Mouse (Mus musculus) limb, embryonic 15.5 days (tissue): ENCODE data around the gene Zfp518b. TPM values are rescaled to one million over a fixed set of nuclear protein-coding genes. Genes with fewer than 3 reads are reported as not detected.
A peak's percentile ranks its signal among the peaks of the same experiment; 100 is the strongest.

Experiments used
- ATAC-seq: fragments of 200-750 bp; cut with Nextera tagmentation; 2 replicates; pipeline ENCODE4 v1.8.0; 2017; ENCODE audit warnings: low read depth, moderate TSS enrichment; ENCODE audit not compliant: insufficient number of reproducible peaks, low FRiP score, low TSS enrichment
- H3K27ac ChIP-seq: fragments of 300-500 bp; sonication (generic); 2 replicates; pipeline ENCODE4 v1.5.1; 2015; ENCODE audit warnings: moderate library complexity, mild to moderate bottlenecking, inconsistent platforms
- H3K27me3 ChIP-seq: fragments of 300-500 bp; sonication (generic); 2 replicates; pipeline ENCODE4 v1.6.1; 2015; ENCODE audit warnings: inconsistent platforms
- H3K36me3 ChIP-seq: fragments of 300-500 bp; sonication (generic); 2 replicates; pipeline ENCODE4 v1.6.1; 2015; ENCODE audit warnings: inconsistent platforms
- H3K4me1 ChIP-seq: fragments of 300-500 bp; sonication (generic); 2 replicates; pipeline ENCODE4 v1.6.1; 2015; ENCODE audit warnings: inconsistent platforms
- H3K4me2 ChIP-seq: fragments of 300-500 bp; sonication (generic); 2 replicates; pipeline ENCODE4 v1.6.1; 2015; ENCODE audit warnings: mild to moderate bottlenecking, inconsistent platforms
- H3K4me3 ChIP-seq: fragments of 300-500 bp; sonication (generic); 2 replicates; pipeline ENCODE4 v1.5.1; 2015; ENCODE audit warnings: mild to moderate bottlenecking, inconsistent platforms
- H3K9ac ChIP-seq: fragments of 300-500 bp; sonication (generic); 2 replicates; pipeline ENCODE4 v1.6.1; 2015; ENCODE audit warnings: inconsistent platforms
- H3K9me3 ChIP-seq: fragments of 300-500 bp; sonication (generic); 2 replicates; pipeline ENCODE4 v1.6.1; 2016; ENCODE audit warnings: inconsistent platforms
- WGBS: fragments of 180-500 bp; shearing (Covaris S2); methylation state at CpG from one replicate; pipeline ENCODE4 v1.1.7; 2015; 5-methylcytosine and 5-hydroxymethylcytosine counted together
- polyA plus RNA-seq: library from polyadenylated mRNA; unstranded; fragments of >200 nt; fragmentation: Nextera tagmentation; extraction: Ambion mirVana; gene quantifications from 2 replicates; pipeline ENCODE4 v1.2.1, GENCODE M21; 2015

Gene Zfp518b
- polyA plus RNA-seq: 17.5 and 17.6 TPM in 2 replicates

GRCm38 (mm10) chr5:38684164-38684911 is at the start of gene Zfp518b:
Zfp518b (minus strand) TSS chr5:38684826.
- WGBS: under 1% methylated on average over 87 of the region's 89 CpGs
- peak; percentile 84 for ATAC-seq

GRCm38 (mm10) chr5:38708940-38709581 is 24.4 kb upstream of the Zfp518b start:
- WGBS: 68% methylated on average over 11 of the region's 11 CpGs

More at GRCm38 (mm10) chr5:38684164-38684911, at the start of gene Zfp518b:
- peak within 1 kb of the TSS; percentile 81 for H3K9ac ChIP-seq
- H3K27me3 ChIP-seq: no peaks in the 10 kb centered on the region
- peak within 1 kb of the TSS; percentile 86 for H3K27ac ChIP-seq
- 0 out of 2 replicates have a peak, but pooled peaks cover 10% of the 10 kb centered on the region for H3K4me1 ChIP-seq
- peaks cover 37% of the 10 kb centered on the region for H3K36me3 ChIP-seq
- H3K4me3 ChIP-seq: peak within 1 kb of the TSS; percentile 88
- H3K9me3 ChIP-seq: no peaks in the 10 kb centered on the region
- H3K4me2 ChIP-seq: peak within 1 kb of the TSS; percentile 82

GRCm38 (mm10) chr5:38707364-38708075 is 22.9 kb upstream of the Zfp518b start:
- no peaks in the 10 kb centered on the region for H3K9me3 ChIP-seq
- H3K27ac ChIP-seq: no peak overlapping the region
- WGBS: 79% methylated on average over 7 of the region's 7 CpGs
- no peak overlapping the region for H3K4me3 ChIP-seq
- no peaks in the 10 kb centered on the region for H3K36me3 ChIP-seq
- H3K27me3 ChIP-seq: no peaks in the 10 kb centered on the region
- ATAC-seq: no peak
- no peaks in the 10 kb centered on the region for H3K4me1 ChIP-seq
- H3K9ac ChIP-seq: no peak overlapping the region
- H3K4me2 ChIP-seq: no peak overlapping the region

More at GRCm38 (mm10) chr5:38708940-38709581, 24.4 kb upstream of the Zfp518b start:
- H3K27me3 ChIP-seq: no peaks in the 10 kb centered on the region
- no peaks in the 10 kb centered on the region for H3K36me3 ChIP-seq
- no peak overlapping the region for H3K9ac ChIP-seq
- no peak for ATAC-seq
- no peak overlapping the region for H3K4me3 ChIP-seq
- no peak overlapping the region for H3K27ac ChIP-seq
- H3K4me2 ChIP-seq: no peak overlapping the region
- H3K9me3 ChIP-seq: no peaks in the 10 kb centered on the region
- H3K4me1 ChIP-seq: no peaks in the 10 kb centered on the region

- WGBS: 87% methylated on average over 6 of the region's 6 CpGs
- Histone ChIP-seq H3K27ac (no peak overlapping the region), H3K27me3 (no peaks in the 10 kb centered on the region), H3K9me3 (no peaks in the 10 kb centered on the region), H3K4me2 (no peak overlapping the region), H3K4me3 (no peak overlapping the region), H3K4me1 (no peaks in the 10 kb centered on the region), H3K36me3 (no peaks in the 10 kb centered on the region), H3K9ac (no peak overlapping the region)
- ATAC-seq: no peak
Measured at GRCm38 (mm10) chr5:38702941-38703340, 18.3 kb upstream of the Zfp518b start.

GRCm38 (mm10) chr5:38702091-38702490 is 17.5 kb upstream of the Zfp518b start:
- H3K9ac ChIP-seq: no peak overlapping the region
- H3K9me3 ChIP-seq: no peaks in the 10 kb centered on the region
- no peak overlapping the region for H3K4me2 ChIP-seq
- H3K4me3 ChIP-seq: no peak overlapping the region
- H3K27me3 ChIP-seq: no peaks in the 10 kb centered on the region
- no peaks in the 10 kb centered on the region for H3K36me3 ChIP-seq
- no peak overlapping the region for H3K27ac ChIP-seq
- WGBS: 66% methylated on average over 2 of the region's 2 CpGs
- H3K4me1 ChIP-seq: no peaks in the 10 kb centered on the region
- no peak for ATAC-seq

- Histone ChIP-seq H3K9me3 (no peaks in the 10 kb centered on the region), H3K4me1 (no peaks in the 10 kb centered on the region)
- ATAC-seq: no peak
Measured at GRCm38 (mm10) chr5:38698466-38698865, 13.8 kb upstream of the Zfp518b start.

GRCm38 (mm10) chr5:38698046-38698445 is 13.4 kb upstream of the Zfp518b start:
- H3K4me3 ChIP-seq: no peak overlapping the region
- H3K36me3 ChIP-seq: no peaks in the 10 kb centered on the region
- WGBS: 65% methylated on average over 3 of the region's 3 CpGs
- H3K9me3 ChIP-seq: no peaks in the 10 kb centered on the region
- H3K27me3 ChIP-seq: no peaks in the 10 kb centered on the region
- no peak overlapping the region for H3K27ac ChIP-seq
- H3K4me1 ChIP-seq: no peaks in the 10 kb centered on the region
- no peak overlapping the region for H3K9ac ChIP-seq
- no peak overlapping the region for H3K4me2 ChIP-seq
- ATAC-seq: no peak

More at GRCm38 (mm10) chr5:38698466-38698865, 13.8 kb upstream of the Zfp518b start:
- Histone ChIP-seq H3K27ac (no peak overlapping the region), H3K9ac (no peak overlapping the region), H3K36me3 (no peaks in the 10 kb centered on the region), H3K4me3 (no peak overlapping the region), H3K4me2 (no peak overlapping the region), H3K27me3 (no peaks in the 10 kb centered on the region)
- WGBS: 79% methylated on average over 5 of the region's 5 CpGs

- Histone ChIP-seq H3K4me3 (no peak overlapping the region), H3K27ac (no peak overlapping the region), H3K4me2 (no peak overlapping the region), H3K36me3 (no peaks in the 10 kb centered on the region), H3K9ac (no peak overlapping the region), H3K9me3 (no peaks in the 10 kb centered on the region), H3K4me1 (no peaks in the 10 kb centered on the region), H3K27me3 (no peaks in the 10 kb centered on the region)
- ATAC-seq: no peak
- 29% methylated on average over 8 of the region's 8 CpGs for WGBS
Measured at GRCm38 (mm10) chr5:38696616-38697375, 12.2 kb upstream of the Zfp518b start.

GRCm38 (mm10) chr5:38692859-38693258 is 8.2 kb upstream of the Zfp518b start:
- H3K4me1 ChIP-seq: no peaks in the 10 kb centered on the region
- 85% methylated on average over 6 of the region's 6 CpGs for whole genome bisulfite sequencing

GRCm38 (mm10) chr5:38689186-38689585 is 4.6 kb upstream of the Zfp518b start:
- Histone ChIP-seq H3K36me3 (no peaks in the 10 kb centered on the region), H3K4me3 (no peak overlapping the region), H3K9ac (no peak overlapping the region), H3K4me2 (no peak overlapping the region), H3K4me1 (no peaks in the 10 kb centered on the region), H3K27ac (no peak overlapping the region), H3K27me3 (no peaks in the 10 kb centered on the region), H3K9me3 (no peaks in the 10 kb centered on the region)
- WGBS: 90% methylated on average over 6 of the region's 6 CpGs
- ATAC-seq: no peak

More at GRCm38 (mm10) chr5:38692859-38693258, 8.2 kb upstream of the Zfp518b start:
- H3K4me3 ChIP-seq: no peak overlapping the region
- no peaks in the 10 kb centered on the region for H3K27me3 ChIP-seq
- H3K4me2 ChIP-seq: no peak overlapping the region
- no peak overlapping the region for H3K9ac ChIP-seq
- no peak overlapping the region for H3K27ac ChIP-seq
- no peak for ATAC-seq
- no peaks in the 10 kb centered on the region for H3K36me3 ChIP-seq
- H3K9me3 ChIP-seq: no peaks in the 10 kb centered on the region

GRCm38 (mm10) chr5:38687694-38688093 is 3.1 kb upstream of the Zfp518b start:
- Histone ChIP-seq H3K4me1 (0 out of 2 replicates have a peak, but pooled peaks cover 4% of the 10 kb centered on the region), H3K9me3 (no peaks in the 10 kb centered on the region), H3K36me3 (peaks cover 4% of the 10 kb centered on the region; the same call in 1 of the 2 replicates), H3K9ac (no peak overlapping the region), H3K4me3 (no peak overlapping the region), H3K4me2 (no peak overlapping the region), H3K27me3 (no peaks in the 10 kb centered on the region), H3K27ac (no peak overlapping the region)
- ATAC-seq: no peak
- 91% methylated on average over 1 of the region's 1 CpGs for WGBS
